Mouse (Mus musculus): ENCODE measurements around the gene Cdca5. TPM values are rescaled to one million over a fixed set of nuclear protein-coding genes. Genes with fewer than 3 reads are reported as not detected.
A peak's percentile ranks its signal among the peaks of the same experiment; 100 is the strongest.

Gene Cdca5
- polyA plus RNA-seq, 1 experiment from 2014 or later: 47.2 TPM

DNA sequence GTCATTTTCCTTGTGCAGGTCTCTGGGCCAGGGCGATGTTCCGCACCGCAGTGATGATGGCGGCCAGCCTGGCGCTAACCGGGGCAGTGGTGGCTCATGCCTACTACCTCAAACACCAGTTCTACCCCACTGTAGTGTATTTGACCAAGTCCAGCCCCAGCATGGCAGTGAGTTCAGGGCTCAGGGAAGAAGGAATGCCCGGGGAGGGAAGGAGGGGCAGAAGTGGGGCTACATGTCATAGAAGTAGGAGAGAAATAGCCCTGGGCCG lies 37.0 kb upstream of the Cdca5 start:
- 73% methylated on average over 8 of the region's 8 CpGs for WGBS
- Histone ChIP-seq H3K36me3 (peaks cover 48% of the 10 kb centered on the region), H3K27ac (no peak overlapping the region), H3K9me3 (no peaks in the 10 kb centered on the region), H3K4me1 (peaks cover 25% of the 10 kb centered on the region), H3K4me3 (peak overlapping the region; percentile 92), H3K9ac (peak overlapping the region; percentile 89), H3K27me3 (no peaks in the 10 kb centered on the region), H3K4me2 (peak overlapping the region; percentile 93)
- no peak for ATAC-seq (ENCODE audit: borderline replicate concordance, extremely low read depth, low FRiP score, low TSS enrichment)

GRCm38 (mm10) chr19:6048681-6049410 lies 35.9 kb upstream of the Cdca5 start:
- no peak for ATAC-seq (ENCODE audit: borderline replicate concordance, extremely low read depth, low FRiP score, low TSS enrichment)
- Histone ChIP-seq H3K4me2 (no peak overlapping the region), H3K4me1 (peaks cover 25% of the 10 kb centered on the region), H3K27me3 (no peaks in the 10 kb centered on the region), H3K4me3 (no peak overlapping the region), H3K9ac (no peak overlapping the region), H3K9me3 (no peaks in the 10 kb centered on the region), H3K27ac (no peak overlapping the region), H3K36me3 (peaks cover 58% of the 10 kb centered on the region)
- WGBS: 86% methylated on average over 11 of the region's 11 CpGs

DNA sequence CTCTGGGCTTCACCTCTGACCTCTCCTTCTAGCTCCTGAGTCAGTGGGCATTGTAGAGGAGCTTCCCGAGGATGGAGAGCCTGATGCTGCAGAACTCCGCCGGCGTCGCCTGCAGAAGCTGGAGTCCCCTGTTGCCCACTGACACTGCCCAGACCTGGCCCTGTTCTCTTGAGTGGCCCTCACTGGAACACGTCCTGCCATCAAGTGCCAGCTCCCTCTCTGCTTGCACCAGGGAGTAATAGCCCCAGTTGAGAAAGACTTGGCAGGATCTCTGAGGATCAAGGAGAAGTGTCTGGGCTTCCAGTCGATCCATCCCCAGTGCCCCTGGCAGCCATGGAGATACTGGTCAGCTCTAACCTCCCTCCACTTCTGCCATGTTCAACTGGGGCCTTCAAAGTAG lies 32.3 kb upstream of the Cdca5 start:
- Histone ChIP-seq H3K4me1 (peaks cover 27% of the 10 kb centered on the region), H3K27ac (no peak overlapping the region), H3K4me3 (no peak overlapping the region), H3K4me2 (no peak overlapping the region), H3K9ac (no peak overlapping the region), H3K36me3 (peaks cover 77% of the 10 kb centered on the region), H3K9me3 (no peaks in the 10 kb centered on the region), H3K27me3 (no peaks in the 10 kb centered on the region)
- ATAC-seq (ENCODE audit: borderline replicate concordance, extremely low read depth, low FRiP score, low TSS enrichment): no peak
- 85% methylated on average over 7 of the region's 7 CpGs for WGBS

GRCm38 (mm10) chr19:6054296-6054695 lies 30.5 kb upstream of the Cdca5 start:
- Histone ChIP-seq H3K27ac (no peak overlapping the region), H3K4me1 (peaks cover 23% of the 10 kb centered on the region), H3K36me3 (peaks cover 71% of the 10 kb centered on the region), H3K4me2 (no peak overlapping the region), H3K27me3 (no peaks in the 10 kb centered on the region), H3K4me3 (no peak overlapping the region), H3K9ac (no peak overlapping the region), H3K9me3 (no peaks in the 10 kb centered on the region)
- no peak for ATAC-seq (ENCODE audit: borderline replicate concordance, extremely low read depth, low FRiP score, low TSS enrichment)
- WGBS: 80% methylated on average over 5 of the region's 5 CpGs

DNA sequence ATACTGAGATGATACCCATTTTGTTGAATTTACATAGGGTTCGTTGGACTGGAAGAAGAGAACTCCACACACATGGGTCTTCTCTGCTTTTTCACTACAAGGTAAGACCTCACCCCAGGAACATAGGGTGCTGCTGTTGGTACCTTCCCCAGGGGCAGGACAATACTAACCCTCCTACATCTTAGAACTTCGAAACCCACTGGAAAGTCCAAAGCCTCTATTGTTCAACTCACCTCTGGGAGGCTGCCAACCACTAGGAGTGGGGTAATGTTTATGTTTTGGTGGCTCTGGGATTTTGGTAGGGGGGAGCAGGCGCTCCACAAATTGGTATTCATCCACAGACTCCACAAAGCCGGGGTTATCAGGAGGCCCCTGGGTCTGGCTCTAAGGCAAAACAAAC lies 28.1 kb upstream of the Cdca5 start:
- H3K27ac ChIP-seq: no peak overlapping the region
- peak overlapping the region; percentile 91 for H3K9ac ChIP-seq
- peaks cover 27% of the 10 kb centered on the region for H3K4me1 ChIP-seq
- no peaks in the 10 kb centered on the region for H3K9me3 ChIP-seq
- peak overlapping the region; percentile 79 for H3K4me3 ChIP-seq
- H3K27me3 ChIP-seq: no peaks in the 10 kb centered on the region
- no peak for ATAC-seq (ENCODE audit: borderline replicate concordance, extremely low read depth, low FRiP score, low TSS enrichment)
- peak overlapping the region; percentile 71 for H3K4me2 ChIP-seq
- WGBS: 50% methylated on average over 4 of the region's 4 CpGs
- H3K36me3 ChIP-seq: peaks cover 57% of the 10 kb centered on the region

DNA sequence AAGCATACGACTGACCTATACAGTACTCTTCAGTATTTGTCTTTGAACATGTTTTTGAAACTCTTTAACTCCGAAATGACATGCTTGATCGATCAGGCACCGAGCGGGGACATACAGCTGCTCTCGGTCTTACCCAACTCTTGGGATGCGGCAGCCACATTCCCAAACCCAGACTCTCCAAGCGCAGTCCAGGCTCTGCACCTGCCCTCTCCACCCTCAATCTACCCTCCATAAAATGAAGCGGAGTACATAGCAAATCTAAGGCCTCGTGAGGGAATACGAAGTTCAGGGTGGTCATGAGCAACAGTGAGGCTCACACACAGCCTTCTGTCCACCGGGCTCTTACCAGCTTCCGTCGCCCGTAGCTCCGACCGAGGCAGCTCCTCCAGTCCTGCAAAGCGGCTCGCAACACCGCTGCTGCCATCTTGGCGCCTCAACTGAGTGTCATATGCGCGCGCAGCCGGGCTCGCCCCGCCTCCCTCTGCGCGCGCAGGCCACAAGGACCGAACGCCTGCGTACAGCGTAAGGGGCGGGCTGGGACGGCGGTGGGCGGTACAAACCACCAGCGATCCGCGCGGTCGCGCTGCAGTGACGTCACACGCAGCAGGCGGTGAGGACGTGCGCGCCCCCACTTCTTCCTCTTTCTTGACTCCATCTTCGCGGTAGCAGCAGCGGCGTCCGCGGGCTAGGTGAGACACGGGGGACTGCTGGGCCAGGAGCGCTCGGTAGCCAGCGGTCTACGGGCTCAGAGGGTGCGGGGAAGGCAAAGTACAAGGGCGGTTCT lies 27.3 kb upstream of the Cdca5 start, which contains the start of the genes Mrpl49 and Fau:
Gene Mrpl49 (minus strand): TSS at position 473 of the 784 bp plus-strand sequence.
Gene Fau (plus strand): TSS at position 532 of the 784 bp plus-strand sequence.
- Histone ChIP-seq H3K4me1 (peaks cover 35% of the 10 kb centered on the region), H3K9ac (peak within 1 kb of the TSS; percentile 91), H3K36me3 (peaks cover 48% of the 10 kb centered on the region), H3K4me2 (peak within 1 kb of the TSS; percentile 76), H3K27ac (peak within 1 kb of the TSS; percentile 79), H3K27me3 (no peaks in the 10 kb centered on the region), H3K4me3 (peak within 1 kb of the TSS; percentile 79), H3K9me3 (no peaks in the 10 kb centered on the region)
- peak; percentile 90 for ATAC-seq (ENCODE audit: borderline replicate concordance, extremely low read depth, low FRiP score, low TSS enrichment)
- under 1% methylated on average over 63 of the region's 63 CpGs for WGBS

DNA sequence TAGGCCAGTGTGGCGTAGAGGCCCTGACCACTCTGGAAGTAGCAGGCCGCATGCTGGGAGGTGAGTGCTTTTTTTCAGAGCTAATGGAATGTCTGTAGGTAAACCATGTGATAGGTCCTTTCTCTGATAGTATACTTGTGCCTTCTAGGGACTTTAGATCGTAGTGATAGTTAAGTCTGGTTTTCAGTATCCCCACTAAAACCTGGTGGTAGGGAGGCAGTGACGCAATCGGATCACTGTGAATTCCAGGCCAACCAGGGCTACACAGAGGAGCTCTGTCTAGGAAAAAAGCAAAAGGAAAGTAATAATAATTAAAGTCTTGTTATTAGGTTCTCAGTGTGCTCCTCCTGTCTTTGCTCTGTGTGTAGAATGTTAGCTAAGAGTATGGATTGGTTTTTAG lies 26.3 kb upstream of the Cdca5 start:
- Histone ChIP-seq H3K4me2 (peak overlapping the region; percentile 76), H3K27me3 (no peaks in the 10 kb centered on the region), H3K36me3 (peaks cover 38% of the 10 kb centered on the region), H3K4me3 (peak overlapping the region; percentile 79), H3K9me3 (no peaks in the 10 kb centered on the region), H3K9ac (peak overlapping the region; percentile 90), H3K27ac (peak overlapping the region; percentile 79; the same call in 1 of the 2 replicates), H3K4me1 (peaks cover 41% of the 10 kb centered on the region)
- WGBS: 32% methylated on average over 5 of the region's 5 CpGs
- no peak for ATAC-seq (ENCODE audit: borderline replicate concordance, extremely low read depth, low FRiP score, low TSS enrichment)

- H3K9ac ChIP-seq: peak overlapping the region; percentile 90
- H3K4me3 ChIP-seq: peak overlapping the region; percentile 79
- no peaks in the 10 kb centered on the region for H3K27me3 ChIP-seq
- WGBS: 74% methylated on average over 5 of the region's 5 CpGs
- H3K9me3 ChIP-seq: no peaks in the 10 kb centered on the region
- peaks cover 34% of the 10 kb centered on the region for H3K36me3 ChIP-seq
- H3K27ac ChIP-seq: no peak overlapping the region
- H3K4me2 ChIP-seq: peak overlapping the region; percentile 76
- no peak for ATAC-seq (ENCODE audit: borderline replicate concordance, extremely low read depth, low FRiP score, low TSS enrichment)
- peaks cover 41% of the 10 kb centered on the region for H3K4me1 ChIP-seq
Observed at GRCm38 (mm10) chr19:6058966-6059365, 25.8 kb upstream of the Cdca5 start.

DNA sequence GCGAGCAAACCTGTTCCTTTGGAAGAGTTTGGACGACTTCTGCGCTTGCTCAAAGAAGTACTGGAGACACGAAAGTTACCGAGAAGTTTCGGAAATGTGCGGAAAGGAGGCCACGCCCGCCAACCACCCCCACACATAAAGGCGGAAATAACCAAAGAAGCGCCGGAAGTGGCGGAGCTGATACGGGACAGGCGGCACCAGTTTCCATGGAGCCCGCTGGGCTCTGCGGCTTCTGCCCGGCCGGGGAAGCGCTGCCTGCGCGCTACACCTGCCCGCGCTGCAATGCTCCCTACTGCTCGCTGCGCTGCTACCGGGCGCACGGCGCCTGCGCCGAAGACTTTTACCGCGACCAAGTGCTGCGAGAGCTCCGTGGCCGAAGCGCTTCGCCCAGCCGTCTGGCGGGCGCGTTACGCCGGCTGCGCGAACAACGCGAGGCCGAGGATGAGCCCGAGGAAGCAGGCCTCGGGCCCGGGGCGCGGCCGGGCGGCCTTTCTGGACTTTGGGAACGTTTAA lies 23.7 kb upstream of the Cdca5 start, which contains the start of gene Znhit2:
Gene Znhit2 (plus strand): TSS at position 172 of the 513 bp plus-strand sequence.
- WGBS: under 1% methylated on average over 58 of the region's 58 CpGs
- peak within 1 kb of the TSS; percentile 95 for H3K27ac ChIP-seq
- peak within 1 kb of the TSS; percentile 92 for H3K4me2 ChIP-seq
- peak within 1 kb of the TSS; percentile 90 for H3K4me3 ChIP-seq
- peak; percentile 71 for ATAC-seq (ENCODE audit: borderline replicate concordance, extremely low read depth, low FRiP score, low TSS enrichment)
- H3K9me3 ChIP-seq: no peaks in the 10 kb centered on the region
- peaks cover 40% of the 10 kb centered on the region for H3K4me1 ChIP-seq
- H3K27me3 ChIP-seq: no peaks in the 10 kb centered on the region
- H3K9ac ChIP-seq: peak within 1 kb of the TSS; percentile 88
- peaks cover 16% of the 10 kb centered on the region for H3K36me3 ChIP-seq

DNA sequence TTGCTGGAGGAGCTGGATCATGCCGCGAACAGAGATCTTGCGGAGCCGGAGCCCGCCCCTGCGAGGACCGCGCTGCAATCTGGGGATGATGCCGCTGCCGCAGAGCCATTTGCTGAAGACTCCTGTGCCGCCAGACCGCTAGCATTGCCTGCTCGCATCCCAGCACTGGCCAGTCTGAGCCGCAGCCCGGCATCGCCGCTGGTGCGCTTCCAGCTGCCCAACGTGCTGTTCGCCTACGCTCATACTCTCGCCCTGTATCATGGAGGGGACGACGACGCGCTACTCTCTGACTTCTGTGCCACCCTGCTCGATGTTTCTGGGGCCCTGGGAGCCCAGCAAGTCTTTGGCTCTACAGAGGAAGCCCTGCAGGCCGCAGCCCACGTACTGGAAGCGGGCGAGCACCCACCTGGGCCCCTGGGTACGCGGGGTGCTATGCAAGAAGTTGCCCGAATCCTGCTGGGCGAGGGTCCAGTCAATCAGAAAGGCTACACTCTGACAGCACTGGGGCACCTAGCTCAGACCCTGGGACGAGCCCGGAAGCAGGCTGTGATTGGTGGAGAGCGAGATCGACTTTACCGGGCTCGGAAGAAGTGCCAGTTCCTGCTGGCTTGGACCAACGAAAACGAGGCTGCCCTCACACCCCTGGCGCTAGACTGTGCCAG lies 23.0 kb upstream of the Cdca5 start:
- no peak for ATAC-seq (ENCODE audit: borderline replicate concordance, extremely low read depth, low FRiP score, low TSS enrichment)
- Histone ChIP-seq H3K9ac (peak overlapping the region; percentile 88), H3K4me3 (peak overlapping the region; percentile 90), H3K27me3 (no peaks in the 10 kb centered on the region), H3K27ac (peak overlapping the region; percentile 95), H3K36me3 (peaks cover 16% of the 10 kb centered on the region), H3K4me1 (peaks cover 38% of the 10 kb centered on the region), H3K4me2 (peak overlapping the region; percentile 92), H3K9me3 (no peaks in the 10 kb centered on the region)
- under 1% methylated on average over 37 of the region's 44 CpGs for WGBS

- peak overlapping the region; percentile 88 for H3K9ac ChIP-seq
- 0 out of 2 replicates have a peak overlapping the region, but pooled peaks have one; percentile 95 for H3K27ac ChIP-seq
- no peaks in the 10 kb centered on the region for H3K27me3 ChIP-seq
- H3K4me1 ChIP-seq: peaks cover 39% of the 10 kb centered on the region
- H3K4me3 ChIP-seq: peak overlapping the region; percentile 90
- no peak for ATAC-seq (ENCODE audit: borderline replicate concordance, extremely low read depth, low FRiP score, low TSS enrichment)
- peaks cover 16% of the 10 kb centered on the region for H3K36me3 ChIP-seq
- H3K4me2 ChIP-seq: peak overlapping the region; percentile 92
- 42% methylated on average over 5 of the region's 5 CpGs for WGBS
- no peaks in the 10 kb centered on the region for H3K9me3 ChIP-seq
Observed at GRCm38 (mm10) chr19:6062418-6062817, 22.4 kb upstream of the Cdca5 start.
